ENCODE assay signal across 8 mouse cellular contexts in the genomic region with DNA sequence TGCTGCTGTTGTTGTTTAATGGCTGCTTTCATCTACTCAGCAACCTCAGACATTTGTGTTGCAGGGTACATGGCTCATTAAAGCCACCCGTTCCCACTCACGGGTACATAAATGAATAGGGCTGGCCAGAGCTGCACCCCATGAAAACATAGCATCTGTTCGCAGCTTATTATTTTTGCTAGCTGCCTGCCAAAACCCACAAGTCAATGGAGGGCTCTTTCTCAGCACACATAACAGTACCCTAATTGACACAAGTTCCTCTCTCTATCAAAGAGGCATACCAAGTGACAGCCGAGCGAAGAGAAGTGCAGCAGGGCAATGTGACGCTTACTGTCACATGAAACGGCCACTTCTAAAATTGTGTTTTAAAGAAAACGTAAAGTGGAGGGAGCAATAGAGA. TPM values are rescaled to one million over a fixed set of nuclear protein-coding genes. Genes with fewer than 3 reads are reported as not detected.
A peak's percentile ranks its signal among the peaks of the same experiment; 100 is the strongest.
DNase-seq lines count a peak whose midpoint lies in the region; ATAC-seq and TF ChIP-seq lines count a peak whose summit lies in the region.

No protein-coding gene starts in this region.

- H3K4me3 ChIP-seq in cerebellum, adult 2 months (replicated peaks; ENCODE audit: insufficient read depth, low read depth, low read length) = peak overlapping the region; percentile 63
- peak overlapping the region; percentile 56 for H3K4me3 ChIP-seq in layer of hippocampus, adult 2 months
- peak overlapping the region; percentile 30 for H3K4me3 ChIP-seq in forebrain, embryonic 13.5 days
- H3K4me3 ChIP-seq in macrophage (ENCODE audit: inconsistent target) = 0 out of 2 replicates have a peak overlapping the region, but pooled peaks have one; percentile 15

- peak overlapping the region; percentile 44 for H3K27ac ChIP-seq in cerebellum, adult 2 months (ENCODE audit: insufficient read depth, low read length)
- H3K27ac ChIP-seq in layer of hippocampus, adult 2 months = peak overlapping the region; percentile 95
- 0 out of 2 replicates have a peak overlapping the region, but pooled peaks have one; percentile 44 for H3K27ac ChIP-seq in forebrain, embryonic 13.5 days
- H3K27ac ChIP-seq in macrophage = no peak overlapping the region

- H3K9ac ChIP-seq in forebrain, embryonic 13.5 days = no peak overlapping the region

- H3K4me1 ChIP-seq in cerebellum, adult 2 months (ENCODE audit: control insufficient read depth, insufficient read depth, low read length) = no peaks in the 10 kb centered on the region
- H3K4me1 ChIP-seq in forebrain, embryonic 13.5 days = no peaks in the 10 kb centered on the region

- H3K4me2 ChIP-seq in forebrain, embryonic 13.5 days = peak overlapping the region; percentile 55

- H3K79me2 ChIP-seq in macrophage (ENCODE audit: inconsistent target) = no peaks in the 10 kb centered on the region

- DNase-seq in cerebellum, adult 2 months = no peak
- no peak for DNase-seq in cerebellum, adult 11-12 months
- no peak for DNase-seq in layer of hippocampus, adult 2 months (ENCODE audit: low spot score in 2 of 2)
- no peak for DNase-seq in layer of hippocampus, adult 9-10 months (ENCODE audit: low spot score)
- no peak for DNase-seq in adrenal gland, postnatal 25 days
- DNase-seq in thymus, adult 18-20 months = no peak

- no peak for TF ChIP-seq CTCF in cerebellum, adult 2 months (IDR thresholded peaks at IDR 0.05; ENCODE audit: borderline replicate concordance, insufficient read depth, low read depth, low read length)
- no peak for TF ChIP-seq CTCF in layer of hippocampus, adult 2 months (conservative IDR thresholded peaks at IDR 0.05)

- ATAC-seq in forebrain, embryonic 13.5 days = peak; percentile 82

- no peaks in the 10 kb centered on the region for H3K27me3 ChIP-seq in cerebellum, adult 2 months (ENCODE audit: control insufficient read depth, insufficient read depth, low read length)
- no peaks in the 10 kb centered on the region for H3K27me3 ChIP-seq in forebrain, embryonic 13.5 days

- WGBS in cerebellum, adult 2 months = 17% methylated on average over 8 of the region's 8 CpGs
- WGBS in forebrain, embryonic 13.5 days = 48% methylated on average over 8 of the region's 8 CpGs
- 82% methylated on average over 8 of the region's 8 CpGs for WGBS in macrophage (ENCODE audit: missing documents)

- H3K9me3 ChIP-seq in forebrain, embryonic 13.5 days (replicated peaks) = no peaks in the 10 kb centered on the region

- H3K36me3 ChIP-seq in forebrain, embryonic 13.5 days (ENCODE audit: poor library complexity, severe bottlenecking) = no peaks in the 10 kb centered on the region
- H3K36me3 ChIP-seq in macrophage (ENCODE audit: inconsistent target) = no peaks in the 10 kb centered on the region

- TF ChIP-seq POLR2A in cerebellum, adult 2 months (IDR thresholded peaks at IDR 0.05; ENCODE audit: borderline replicate concordance, insufficient read depth, low read length) = no peak

RNA-seq across cellular contexts. Expression of gene Pdk3, which starts 57.0 kb away (rescaled TPM):
- polyA plus RNA-seq in cerebellum, adult 2 months (2012; rRNA removed) = 29.0 and 29.1 TPM in 2 replicates
- 10 to 100 TPM; 39.0 to 43.9 TPM for total RNA-seq in layer of hippocampus, adult 2 months (2021)
- 39.1 and 43.1 TPM in 2 replicates for polyA plus RNA-seq in forebrain, embryonic 13.5 days (2015; fragmentation: Nextera tagmentation; extraction: Ambion mirVana)
- 10 to 100 TPM in 2 of 26 experiments, 1 to 10 TPM in 20, under 1 TPM in 4; 0.37 to 14.6 (median 4.5) TPM for total RNA-seq in macrophage (2018; cell fraction: chromatin; rRNA removed)
- total RNA-seq in macrophage (2018; cell fraction: cytosol; rRNA removed) = 10 to 100 TPM in 22 of 26 experiments, 1 to 10 TPM in 4; 8.9 to 14.1 (median 11.7) TPM
- 10 to 100 TPM in 2 of 26 experiments, 1 to 10 TPM in 24; 1.0 to 10.5 (median 5.0) TPM for total RNA-seq in macrophage (2018; cell fraction: nucleus; rRNA removed)
- 11.1 to 15.6 TPM (median 12.3 TPM) in 3 replicates for polyA plus RNA-seq in macrophage (2018)
- total RNA-seq in adrenal gland, postnatal 25 days (2021) = 13.6 and 14.6 TPM in 2 replicates
